Mouse (Mus musculus) brain, embryonic 14.5 days (tissue): ENCODE measurements around the gene Usp53. TPM values are rescaled to one million over a fixed set of nuclear protein-coding genes. Genes with fewer than 3 reads are reported as not detected.
"Not testable (repeated sequence)": the region's sequence is repeated elsewhere in the genome, so short reads cannot be mapped to it uniquely, and the experiment has no call there.

Experiments
- DNase-seq: peaks from one replicate; pipeline ENCODE4 v3.0.0-alpha.2; 2011; ENCODE audit warnings: low read depth
- CTCF ChIP-seq: fragments of 200-500 bp; IDR thresholded peaks from 2 replicates; pipeline ENCODE4 v1.5.1; 2012; ENCODE audit warnings: inconsistent platforms, mild to moderate bottlenecking, moderate library complexity, borderline replicate concordance; ENCODE audit not compliant: insufficient read depth, insufficient read length; ENCODE audit errors: extremely low read depth
- POLR2A ChIP-seq: fragments of 200-500 bp; IDR thresholded peaks from 2 replicates; pipeline ENCODE4 v1.6.1; 2012; ENCODE audit warnings: mild to moderate bottlenecking, inconsistent platforms, borderline replicate concordance; ENCODE audit not compliant: poor library complexity, insufficient read depth, insufficient read length, severe bottlenecking; ENCODE audit errors: extremely low read depth
- polyA plus RNA-seq: library from polyadenylated mRNA; depleted of rRNA; stranded (reverse); fragments of >200 nt; gene quantifications from 2 replicates; pipeline ENCODE4 v1.2.3, GENCODE M21; 2012

Gene Usp53
- polyA plus RNA-seq, 1 experiment, result 4.9 TPM

DNA sequence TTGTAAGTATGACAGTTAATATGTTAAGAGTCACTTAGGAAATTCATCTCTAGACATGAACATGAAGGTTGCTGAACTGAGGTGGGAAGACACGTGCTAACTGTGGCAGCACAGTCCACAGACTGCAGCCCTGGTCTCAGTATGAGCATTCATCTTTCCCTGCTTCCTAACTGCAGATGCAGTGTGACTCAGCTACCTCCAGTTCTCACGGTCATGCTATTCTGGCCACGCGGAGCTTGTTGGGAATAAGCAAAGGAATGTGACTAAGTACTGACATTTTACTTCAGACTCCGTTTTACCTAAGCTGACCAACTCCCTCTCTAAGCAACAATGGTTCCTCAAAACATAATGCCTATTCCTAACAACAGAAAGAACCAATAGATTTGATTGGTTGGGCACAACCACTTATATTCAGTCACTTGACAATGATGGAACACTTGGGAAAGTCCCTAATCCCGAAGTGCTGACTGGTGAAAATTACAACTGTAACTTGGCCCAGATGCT, 40.9 kb downstream of the Usp53 start:
- DNase-seq, result no peak
- TF ChIP-seq CTCF, result no peak
- no peak for TF ChIP-seq POLR2A

DNA sequence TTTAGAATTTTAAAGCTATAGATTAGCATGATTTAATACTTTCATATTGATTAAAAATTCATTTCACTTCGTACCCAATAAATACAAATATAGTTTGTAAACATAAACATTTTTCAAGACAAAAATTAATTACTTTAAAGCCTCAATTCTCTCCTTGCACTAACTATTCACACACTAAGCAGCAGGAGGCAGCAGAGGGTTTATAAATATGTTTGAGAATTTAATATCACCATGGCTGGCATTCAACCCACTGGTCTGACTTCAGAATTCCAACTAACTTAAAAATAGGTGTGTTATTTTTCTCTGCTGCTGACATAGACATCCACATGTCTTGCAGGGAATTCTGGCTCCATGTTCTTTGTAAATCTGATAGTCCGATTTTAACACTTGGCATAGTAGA, 45.1 kb downstream of the Usp53 start:
- peak; percentile 70 for DNase-seq
- TF ChIP-seq POLR2A, result no peak
- TF ChIP-seq CTCF, result peak; percentile 51

DNA sequence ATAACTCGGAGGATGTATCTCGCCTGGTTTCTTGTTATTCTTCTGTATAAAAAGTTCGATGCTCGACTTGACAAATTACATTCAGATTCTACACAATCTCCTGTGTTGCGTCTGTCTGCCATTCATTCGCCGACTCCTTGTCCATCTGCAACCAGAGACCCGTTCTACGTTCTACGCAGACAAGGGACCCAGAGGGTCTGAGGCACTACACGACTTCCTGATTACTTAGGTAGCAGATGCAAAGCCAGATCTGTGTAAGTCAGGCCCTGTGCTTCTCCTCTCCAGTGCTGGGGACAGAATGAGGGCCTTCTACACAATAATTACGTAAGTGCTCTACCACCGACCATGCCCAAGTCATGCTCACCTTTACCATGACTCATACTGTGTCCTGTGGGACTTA, 47.1 kb downstream of the Usp53 start:
- not testable (repeated sequence) for DNase-seq

DNA sequence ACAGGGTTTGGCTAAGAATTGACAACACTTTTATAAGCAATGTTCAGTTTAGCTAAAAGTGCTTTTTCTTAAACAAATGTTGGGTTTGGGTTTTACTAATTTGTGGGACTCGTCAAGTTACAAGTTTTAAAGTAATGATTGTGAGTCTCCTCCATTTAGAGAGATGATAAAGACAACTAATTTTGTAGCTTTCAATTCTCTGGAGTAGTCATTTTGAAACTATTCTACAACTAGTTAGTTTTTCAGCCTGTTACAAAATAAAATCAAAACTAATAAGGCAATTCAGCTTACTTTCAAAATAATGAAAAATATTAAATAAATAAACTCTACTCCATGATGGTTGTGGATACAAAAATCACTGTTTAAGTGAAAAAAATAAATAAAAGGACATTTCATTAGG, 51.8 kb downstream of the Usp53 start:
- TF ChIP-seq POLR2A (no peak), CTCF (no peak)
- no peak for DNase-seq

DNA sequence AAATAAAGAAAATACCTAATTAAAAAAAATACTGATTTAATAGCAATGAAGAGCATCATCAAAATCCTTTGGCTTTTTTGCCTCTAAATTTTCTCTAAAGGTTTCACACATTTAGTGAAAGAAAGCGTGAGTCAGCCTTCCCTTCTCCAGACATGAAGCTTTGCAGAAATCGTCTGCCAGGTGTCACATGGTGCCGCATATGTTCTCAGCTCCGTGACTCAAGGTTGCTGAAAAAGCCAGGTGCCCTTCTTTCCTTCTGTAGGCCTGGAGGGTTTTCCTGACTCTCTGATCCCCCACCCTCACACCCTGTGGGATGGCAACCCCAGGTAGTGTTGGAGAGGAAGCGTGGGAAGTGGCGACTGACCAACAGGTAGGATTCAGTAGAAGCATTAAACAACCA, 54.6 kb downstream of the Usp53 start:
- no peak for TF ChIP-seq CTCF
- no peak for TF ChIP-seq POLR2A
- no peak for DNase-seq

DNA sequence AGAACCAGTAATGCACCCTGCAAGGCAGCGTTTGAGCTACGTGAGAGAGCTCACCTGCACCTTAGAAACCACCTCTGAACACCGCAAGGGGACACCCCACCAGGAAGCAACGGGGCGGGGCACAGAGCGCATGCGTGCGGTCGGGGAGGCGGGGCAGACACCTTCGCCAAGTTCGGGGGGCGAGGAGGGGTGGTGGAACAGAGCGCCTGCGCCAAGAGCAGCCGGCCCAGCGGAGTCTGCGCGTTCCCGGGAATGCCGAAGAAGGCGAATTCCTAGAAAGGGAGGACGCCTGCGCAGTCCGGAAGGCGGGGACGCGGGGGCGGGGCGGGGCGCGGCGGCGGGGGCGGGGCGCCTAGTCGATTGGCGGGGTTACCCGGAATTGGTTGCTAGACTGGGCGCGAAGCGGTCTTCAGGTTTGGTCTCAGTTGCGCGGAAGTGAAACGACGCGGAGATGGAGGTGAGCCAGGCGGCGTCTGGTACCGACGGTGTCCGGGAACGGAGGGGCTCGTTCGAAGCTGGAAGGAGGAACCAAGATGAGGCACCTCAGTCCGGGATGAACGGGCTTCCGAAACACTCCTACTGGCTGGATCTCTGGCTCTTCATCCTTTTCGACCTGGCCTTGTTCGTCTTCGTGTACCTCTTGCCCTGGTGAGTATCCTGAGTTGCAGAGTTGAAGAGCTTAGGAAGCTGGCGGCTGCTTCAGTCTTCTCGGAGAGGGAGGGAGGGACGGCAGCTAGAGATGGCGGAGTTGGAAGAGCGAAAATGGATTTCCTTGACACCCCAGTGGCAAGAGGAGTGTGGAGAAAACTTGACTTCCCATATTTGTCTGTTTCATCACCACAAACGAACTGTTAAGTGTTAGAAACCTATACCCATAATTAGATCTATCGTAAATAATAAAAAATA, 60.0 kb downstream of the Usp53 start, which contains the start of gene 1810037I17Rik:
1810037I17Rik (plus strand) TSS at position 195 of the 906 bp plus-strand sequence.
- TF ChIP-seq CTCF (peak; percentile 22; the same call in 1 of the 2 replicates), POLR2A (peak; percentile 48; the same call in 1 of the 2 replicates)
- peak; percentile 99 for DNase-seq

DNA sequence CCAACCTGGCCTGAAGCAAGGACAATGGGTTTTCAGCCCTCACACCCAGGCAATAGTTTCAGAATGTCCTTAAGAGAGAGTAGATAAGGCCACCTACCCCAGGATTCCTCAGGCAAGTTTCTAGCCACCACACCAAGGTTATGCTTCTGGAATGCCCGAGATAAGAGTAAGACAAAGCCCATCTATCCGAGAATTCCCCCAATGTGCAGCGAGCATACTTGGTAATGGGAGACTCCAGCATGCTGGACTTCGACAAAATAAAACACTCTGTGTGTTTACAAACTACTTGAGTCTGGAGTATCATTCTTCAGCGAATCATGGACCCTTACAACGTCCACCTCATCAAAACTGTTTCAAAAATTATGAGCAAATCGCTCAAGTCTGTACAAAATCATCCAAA, 61.2 kb downstream of the Usp53 start:
- no peak for DNase-seq
- TF ChIP-seq POLR2A (no peak), CTCF (no peak)

DNA sequence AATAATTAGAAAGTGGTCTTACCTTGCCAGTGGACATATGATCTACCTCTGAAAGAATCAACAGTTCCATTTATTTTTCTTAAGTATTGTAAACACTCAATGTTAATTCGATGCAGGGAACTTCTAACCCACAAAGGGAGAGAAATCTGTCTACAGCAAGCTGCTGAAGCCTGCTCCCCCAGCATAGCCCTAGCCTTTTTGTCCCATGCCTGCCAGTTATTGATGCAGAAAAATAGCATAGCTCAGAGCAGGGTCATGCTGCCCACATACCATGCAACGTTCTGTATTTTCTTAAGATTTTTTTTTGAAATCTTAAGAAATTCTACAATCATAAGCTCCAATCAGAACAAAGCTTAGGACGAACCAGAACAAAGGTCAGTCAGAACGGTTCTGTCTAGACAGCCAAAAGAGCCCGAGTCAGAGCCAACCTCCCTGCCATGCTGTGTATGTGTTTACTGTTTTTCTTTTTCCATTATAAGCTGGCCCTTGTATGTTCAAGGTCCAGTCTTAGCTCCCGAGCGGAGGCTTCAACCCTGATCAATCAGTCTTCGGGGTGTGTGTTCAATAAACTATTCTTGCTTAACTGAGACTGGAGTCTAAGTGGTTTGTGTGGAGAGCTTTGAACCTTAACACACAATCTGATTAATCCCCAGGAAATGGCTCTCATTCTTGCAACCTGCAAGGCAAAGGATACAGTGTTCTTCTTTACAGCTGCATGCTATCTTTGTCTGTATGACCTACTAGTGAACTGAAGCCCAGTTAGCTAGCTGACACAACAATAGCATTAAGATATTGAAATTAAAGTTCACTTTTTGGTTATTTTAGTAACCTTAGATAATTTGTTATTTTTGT, 62.4 kb downstream of the Usp53 start:
- DNase-seq, result no peak
- TF ChIP-seq POLR2A, result no peak
- no peak for TF ChIP-seq CTCF

DNA sequence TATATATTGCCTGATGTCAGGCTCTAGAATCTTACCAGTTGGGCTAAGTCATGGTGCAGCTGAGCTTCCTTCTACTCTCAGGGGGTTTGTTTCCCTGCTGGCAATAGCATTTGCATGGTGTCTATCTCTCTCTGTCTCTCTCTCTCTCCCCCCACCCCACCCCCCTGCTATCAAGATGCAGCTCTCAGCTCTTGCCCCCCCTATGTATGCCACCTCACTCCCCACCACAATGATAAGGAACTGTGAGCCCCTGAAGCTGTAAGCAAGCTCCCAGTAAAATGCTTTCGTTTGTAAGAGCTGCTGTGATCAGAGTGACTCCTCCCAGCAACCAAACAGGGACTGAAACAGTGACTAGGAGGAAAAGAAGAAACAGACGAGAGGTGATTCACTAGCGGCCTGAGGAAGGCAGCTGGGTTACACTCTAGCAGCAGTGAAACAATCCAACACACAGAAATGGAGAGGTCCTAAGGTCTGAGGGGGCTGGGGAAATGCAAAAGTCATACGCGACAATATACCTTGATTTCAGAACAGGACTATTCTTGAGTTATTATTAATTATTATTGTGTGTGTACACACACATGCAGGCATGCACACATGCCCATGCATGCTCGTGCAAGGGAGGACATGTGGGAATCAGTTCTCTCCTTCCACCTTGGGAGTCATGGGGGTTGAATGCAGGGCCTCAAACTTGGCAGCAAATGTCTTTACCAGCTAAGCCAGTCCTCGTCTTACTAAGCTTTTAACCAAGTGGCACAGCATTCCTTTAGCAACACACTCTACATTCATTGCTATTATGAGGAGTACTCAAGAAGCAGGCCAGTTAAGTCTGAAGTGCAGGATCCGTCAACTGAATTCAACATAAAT, 63.5 kb downstream of the Usp53 start:
- no peak for TF ChIP-seq CTCF
- no peak for TF ChIP-seq POLR2A
- no peak for DNase-seq

DNA sequence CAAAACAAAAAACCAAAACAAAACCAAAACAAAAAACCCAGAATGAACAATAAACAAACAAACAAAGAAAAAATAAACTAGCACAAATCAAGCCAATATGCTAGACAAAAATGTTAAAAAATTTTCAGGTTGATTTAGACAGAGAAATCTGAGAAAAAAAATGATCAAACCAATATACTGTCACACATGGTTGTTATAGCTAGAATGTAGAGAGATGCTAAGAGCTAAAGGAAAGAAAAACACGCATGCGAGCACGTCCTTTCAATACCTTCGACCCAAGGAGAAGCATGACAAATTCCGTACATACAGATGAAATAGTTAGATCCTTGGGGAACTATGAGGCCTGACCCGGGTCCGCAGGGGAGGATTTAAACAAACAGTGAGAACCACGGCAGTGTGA, 65.0 kb downstream of the Usp53 start, which contains the start of gene Gm10959:
Gm10959 (minus strand) TSS at position 101 of the 400 bp plus-strand sequence.
- no peak for DNase-seq
- no peak for TF ChIP-seq CTCF
- no peak for TF ChIP-seq POLR2A
